Mouse (Mus musculus) MEL (cell line): ENCODE measurements at regions not wholly inside any gene's neighbourhood (a gene's known extent, or its start where the extent isn't known, plus 50 kb on each side); places are given as distances from the start of the nearest gene placed in this dataset.

Experiments used
- CHD1 ChIP-seq: IDR thresholded peaks from 2 replicates; pipeline ENCODE4 v1.6.1; 2012; ENCODE audit warnings: low read depth, mild to moderate bottlenecking, inconsistent platforms, low read length, improper control_type of control experiment
- CTCF ChIP-seq, 3 experiments: IDR thresholded peaks in 2 of 3; conservative IDR thresholded peaks in 1 of 3; 2 replicates each; pipeline ENCODE4 v1.5.1; 2011 to 2012; ENCODE audit warnings: low read length in 3 of 3, low read depth in 2 of 3, mild to moderate bottlenecking in 2 of 3, improper control_type of control experiment in 1 of 3, inconsistent platforms in 1 of 3, mixed read lengths in 1 of 3, moderate library complexity in 1 of 3; ENCODE audit not compliant: control insufficient read depth in 1 of 3, insufficient read depth in 1 of 3, poor library complexity in 1 of 3, severe bottlenecking in 1 of 3
- ELF1 ChIP-seq: IDR thresholded peaks from 2 replicates; pipeline ENCODE4 v1.6.1; 2014; ENCODE audit warnings: low read depth, mild to moderate bottlenecking, inconsistent platforms, low read length, improper control_type of control experiment, moderate library complexity
- EP300 ChIP-seq, 2 experiments: IDR thresholded peaks; 2 replicates each; pipeline ENCODE4 v1.6.1; 2011; ENCODE audit warnings: improper control_type of control experiment in 2 of 2, low read length in 2 of 2, low read depth in 1 of 2, mild to moderate bottlenecking in 1 of 2
- GATA1 ChIP-seq: IDR thresholded peaks from 2 replicates; pipeline ENCODE4 v1.6.1; 2011; ENCODE audit warnings: low read depth, low read length, improper control_type of control experiment
- MAX ChIP-seq: IDR thresholded peaks from 2 replicates; pipeline ENCODE4 v1.6.1; 2011; ENCODE audit warnings: low read length, improper control_type of control experiment
- MEF2A ChIP-seq: IDR thresholded peaks from 2 replicates; pipeline ENCODE4 v1.6.1; 2014; ENCODE audit warnings: low read depth, mild to moderate bottlenecking, inconsistent platforms, low read length, improper control_type of control experiment; ENCODE audit not compliant: poor library complexity, insufficient replicate concordance, severe bottlenecking; ENCODE audit errors: extremely low read depth
- POLR2A ChIP-seq, 2 experiments: IDR thresholded peaks; 2 replicates each; pipeline ENCODE4 v1.6.1; 2011 to 2012; ENCODE audit warnings: low read length in 2 of 2, mild to moderate bottlenecking in 2 of 2, control low read depth in 1 of 2, improper control_type of control experiment in 1 of 2, low read depth in 1 of 2, moderate library complexity in 1 of 2; ENCODE audit not compliant: control insufficient read depth in 1 of 2, insufficient read depth in 1 of 2, poor library complexity in 1 of 2
- POLR2AphosphoS2 ChIP-seq: IDR thresholded peaks from 2 replicates; pipeline ENCODE4 v1.6.1; 2011; ENCODE audit warnings: low read length, improper control_type of control experiment
- RCOR1 ChIP-seq: IDR thresholded peaks from 2 replicates; pipeline ENCODE4 v1.6.1; 2012; ENCODE audit warnings: low read depth, mild to moderate bottlenecking, inconsistent platforms, low read length, improper control_type of control experiment
- TAL1 ChIP-seq: IDR thresholded peaks from 2 replicates; pipeline ENCODE4 v1.6.1; 2012; ENCODE audit warnings: mild to moderate bottlenecking, inconsistent platforms, low read length, moderate library complexity, mixed read lengths
- TBP ChIP-seq: IDR thresholded peaks from 2 replicates; pipeline ENCODE4 v1.8.0; 2011; ENCODE audit warnings: low read depth, low read length, improper control_type of control experiment
- USF1 ChIP-seq: IDR thresholded peaks from 2 replicates; pipeline ENCODE4 v1.6.1; 2014; ENCODE audit warnings: low read depth, mild to moderate bottlenecking, inconsistent platforms, low read length, improper control_type of control experiment, moderate library complexity

DNA sequence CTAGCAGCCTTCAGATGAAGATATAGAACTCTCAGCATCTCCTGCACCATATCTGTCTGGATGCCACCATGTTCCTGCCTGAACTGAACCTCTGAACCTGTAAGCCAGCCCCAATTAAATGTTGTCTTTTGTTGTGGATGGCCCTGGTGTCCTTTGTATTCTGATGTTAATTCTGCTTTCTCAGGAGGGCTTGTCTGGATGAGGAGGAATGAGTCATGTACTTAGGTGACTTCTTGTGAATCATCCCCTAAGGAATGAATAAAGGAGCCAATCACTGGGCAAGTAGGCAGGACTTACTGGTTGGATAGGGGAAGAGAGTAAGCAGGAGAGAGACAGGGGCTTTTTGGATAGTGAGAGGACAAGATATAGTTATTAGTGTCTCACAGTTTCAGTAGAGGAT is 70.0 kb downstream of the Tmem270 start:
- TF ChIP-seq GATA1, result no peak
- TF ChIP-seq CTCF (IDR thresholded peaks at IDR 0.05 in 2 of 3, conservative IDR thresholded peaks at IDR 0.05 in 1 of 3; ENCODE audit: control insufficient read depth in 1 of 3, insufficient read depth in 1 of 3, low read depth in 2 of 3, low read length in 3 of 3, poor library complexity in 1 of 3, severe bottlenecking in 1 of 3), result no peak
- TF ChIP-seq POLR2AphosphoS2, result no peak
- TF ChIP-seq POLR2A (IDR thresholded peaks at IDR 0.05; ENCODE audit: control insufficient read depth in 1 of 2, insufficient read depth in 1 of 2, low read depth in 1 of 2, low read length in 2 of 2, poor library complexity in 1 of 2), result no peak
- no peak for TF ChIP-seq USF1
- TF ChIP-seq TBP, result no peak
- no peak for TF ChIP-seq EP300 (IDR thresholded peaks at IDR 0.05; ENCODE audit: low read depth in 1 of 2, low read length in 2 of 2)
- no peak for TF ChIP-seq CHD1
- no peak for TF ChIP-seq TAL1
- no peak for TF ChIP-seq MEF2A
- TF ChIP-seq ELF1, result no peak
- TF ChIP-seq MAX, result no peak
- no peak for TF ChIP-seq RCOR1
